18 mouse cellular contexts compared by ENCODE assay signal in genomic region chr9:92719251-92719650, GRCm38 (mm10).
DNase-seq lines count a peak whose midpoint lies in the region; ATAC-seq and TF ChIP-seq lines count a peak whose summit lies in the region.
"Had no signal": no experiment of that assay in that cellular context is flagged by ENCODE, and none has a peak within 500 bp of the region (broad histone marks: within the 10 kb centered on the region; RNA-seq: fewer than 3 reads in every experiment).

No protein-coding gene starts in this region.

- no peaks in the 10 kb centered on the region for H3K9me3 ChIP-seq in kidney, postnatal 0 days (replicated peaks; ENCODE audit: low read length)
- H3K9me3 ChIP-seq in stomach, embryonic 15.5 days: no peaks in the 10 kb centered on the region
- H3K9me3 ChIP-seq in stomach, postnatal 0 days (ENCODE audit: control insufficient read depth, low read length): no peaks in the 10 kb centered on the region
- H3K9me3 ChIP-seq: embryonic facial prominence, embryonic 10.5 days; forebrain, embryonic 13.5 days; limb, embryonic 12.5 days; liver, embryonic 15.5 days had no signal

- no peaks in the 10 kb centered on the region for H3K4me1 ChIP-seq in kidney, postnatal 0 days (replicated peaks; ENCODE audit: insufficient read depth, low read length)
- no peaks in the 10 kb centered on the region for H3K4me1 ChIP-seq in stomach, embryonic 15.5 days
- no peaks in the 10 kb centered on the region for H3K4me1 ChIP-seq in stomach, postnatal 0 days (replicated peaks; ENCODE audit: control insufficient read depth, insufficient read depth)
- H3K4me1 ChIP-seq: embryonic facial prominence, embryonic 10.5 days; liver, embryonic 15.5 days had no signal

- no peak overlapping the region for H3K4me2 ChIP-seq in kidney, postnatal 0 days (ENCODE audit: low read length)
- no peak overlapping the region for H3K4me2 ChIP-seq in stomach, embryonic 15.5 days
- H3K4me2 ChIP-seq in stomach, postnatal 0 days (replicated peaks; ENCODE audit: low read depth): no peak overlapping the region
- H3K4me2 ChIP-seq: forebrain, embryonic 13.5 days; heart, embryonic 11.5 days; limb, embryonic 12.5 days; liver, embryonic 15.5 days had no signal

- H3K36me3 ChIP-seq in kidney, postnatal 0 days (ENCODE audit: insufficient read depth, low read length): no peaks in the 10 kb centered on the region
- H3K36me3 ChIP-seq in stomach, embryonic 15.5 days: no peaks in the 10 kb centered on the region
- H3K36me3 ChIP-seq in stomach, postnatal 0 days (ENCODE audit: control insufficient read depth, insufficient read depth, low read length): no peaks in the 10 kb centered on the region
- H3K36me3 ChIP-seq: embryonic facial prominence, embryonic 10.5 days; limb, embryonic 12.5 days; liver, embryonic 15.5 days had no signal

- TF ChIP-seq EP300 in stomach, postnatal 0 days (optimal IDR thresholded peaks at IDR 0.05): no peak

- no peak overlapping the region for H3K9ac ChIP-seq in kidney, postnatal 0 days (ENCODE audit: low read depth, low read length)
- H3K9ac ChIP-seq in stomach, embryonic 15.5 days: no peak overlapping the region
- no peak overlapping the region for H3K9ac ChIP-seq in stomach, postnatal 0 days (ENCODE audit: low read length)
- H3K9ac ChIP-seq: forebrain, embryonic 13.5 days; limb, embryonic 12.5 days; liver, embryonic 15.5 days had no signal

- 59% methylated on average over 6 of the region's 6 CpGs for WGBS in kidney, postnatal 0 days
- 45% methylated on average over 6 of the region's 6 CpGs for WGBS in stomach, embryonic 15.5 days
- WGBS in stomach, postnatal 0 days: 36% methylated on average over 6 of the region's 6 CpGs

- H3K4me3 ChIP-seq in kidney, postnatal 0 days (replicated peaks; ENCODE audit: low read depth, low read length): no peak overlapping the region
- no peak overlapping the region for H3K4me3 ChIP-seq in stomach, embryonic 15.5 days (replicated peaks)
- H3K4me3 ChIP-seq in stomach, postnatal 0 days (ENCODE audit: low read depth, low read length): no peak overlapping the region
- H3K4me3 ChIP-seq: embryonic facial prominence, embryonic 10.5 days; forebrain, embryonic 13.5 days; limb, embryonic 12.5 days; liver, embryonic 15.5 days had no signal

- no peaks in the 10 kb centered on the region for H3K27me3 ChIP-seq in kidney, postnatal 0 days (ENCODE audit: insufficient read depth, low read length)
- no peaks in the 10 kb centered on the region for H3K27me3 ChIP-seq in stomach, embryonic 15.5 days (replicated peaks)
- no peaks in the 10 kb centered on the region for H3K27me3 ChIP-seq in stomach, postnatal 0 days (ENCODE audit: control insufficient read depth, insufficient read depth, low read length)
- H3K27me3 ChIP-seq: forebrain, embryonic 13.5 days; limb, embryonic 12.5 days; liver, embryonic 15.5 days had no signal

- TF ChIP-seq CTCF in kidney, postnatal 0 days (IDR thresholded peaks at IDR 0.05; ENCODE audit: low read depth): no peak
- no peak for TF ChIP-seq CTCF in stomach, postnatal 0 days (IDR thresholded peaks at IDR 0.05; ENCODE audit: low read depth)

- ATAC-seq in kidney, postnatal 0 days (replicated peaks; ENCODE audit: low FRiP score, low read depth): no peak
- ATAC-seq in stomach, embryonic 15.5 days (ENCODE audit: insufficient read depth, low FRiP score, low read depth): no peak
- no peak for ATAC-seq in stomach, postnatal 0 days (ENCODE audit: low FRiP score, low TSS enrichment)
- ATAC-seq: forebrain, embryonic 13.5 days; intestine, embryonic 16.5 days had no signal

- peak; percentile 14 for DNase-seq in gastrocnemius, adult 18-20 months (ENCODE audit: low spot score)
- DNase-seq in gastrocnemius, adult 8-10 months (ENCODE audit: low spot score in 2 of 2): no peak
- peak; percentile 19 for DNase-seq in kidney, postnatal 0 days (ENCODE audit: low spot score)
- no peak for DNase-seq in kidney, adult 18-20 months
- no peak for DNase-seq in stomach, postnatal 0 days (ENCODE audit: low spot score)
- DNase-seq in urinary bladder, postnatal 4 days (ENCODE audit: low spot score in 2 of 2): peak; percentile 20 to 56
- DNase-seq in adipocyte (ENCODE audit: low spot score): no peak
- DNase-seq: cerebellum, adult 11 months; cerebellum, postnatal 14 days; lung, postnatal 36 days; thymus, postnatal 4 days had no signal

- no peak overlapping the region for H3K27ac ChIP-seq in kidney, postnatal 0 days
- H3K27ac ChIP-seq in stomach, embryonic 15.5 days: peak overlapping the region; percentile 38; the same call in 1 of the 2 replicates
- no peak overlapping the region for H3K27ac ChIP-seq in stomach, postnatal 0 days (replicated peaks)
- H3K27ac ChIP-seq: embryonic facial prominence, embryonic 10.5 days; forebrain, embryonic 13.5 days; limb, embryonic 12.5 days; liver, embryonic 15.5 days had no signal

Comparison
In these comparisons a context has a peak if more than half of its experiments do, and no peak if none do; other contexts are left out.
1. DNase-seq: peak in gastrocnemius, adult 18-20 months (single experiment), kidney, postnatal 0 days (single experiment) and urinary bladder, postnatal 4 days (2 of 2); none in gastrocnemius, adult 8-10 months (0 of 2), kidney, adult 18-20 months (single experiment), stomach, postnatal 0 days (single experiment) and adipocyte (single experiment).